Mouse (Mus musculus) spleen, postnatal 14 days (tissue): ENCODE measurements around the gene Olfr1044.
"Not testable (repeated sequence)": the region's sequence is repeated elsewhere in the genome, so short reads cannot be mapped to it uniquely, and the experiment has no call there.

Experiments
- DNase-seq, 2 experiments: peaks; one replicate each; pipeline ENCODE4 v3.0.0; 2021 to 2022; ENCODE audit warnings: low spot score in 2 of 2

The Olfr1044 gene

DNA sequence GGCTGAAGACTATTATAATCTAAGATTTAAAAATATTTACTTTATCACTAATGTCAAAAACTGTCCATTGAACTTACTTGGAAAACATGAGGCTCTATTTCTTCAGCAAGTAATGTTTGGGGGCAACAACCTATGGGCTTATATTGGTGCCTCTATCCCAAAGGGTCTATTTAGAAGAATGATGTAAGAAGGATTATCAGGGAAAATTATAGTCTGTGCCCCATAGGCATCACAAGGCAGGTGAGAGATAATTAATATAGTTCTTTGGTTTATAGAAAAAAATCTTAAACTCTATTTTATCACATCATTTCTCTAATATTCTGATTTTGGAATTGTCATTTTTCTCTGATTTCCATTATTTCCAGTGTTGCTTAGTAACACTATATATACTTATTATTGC is at the start of gene Olfr1044:
Gene Olfr1044, minus strand, starts transcription at position 101 of the 400 bp plus-strand sequence.
- no peak for DNase-seq

DNA sequence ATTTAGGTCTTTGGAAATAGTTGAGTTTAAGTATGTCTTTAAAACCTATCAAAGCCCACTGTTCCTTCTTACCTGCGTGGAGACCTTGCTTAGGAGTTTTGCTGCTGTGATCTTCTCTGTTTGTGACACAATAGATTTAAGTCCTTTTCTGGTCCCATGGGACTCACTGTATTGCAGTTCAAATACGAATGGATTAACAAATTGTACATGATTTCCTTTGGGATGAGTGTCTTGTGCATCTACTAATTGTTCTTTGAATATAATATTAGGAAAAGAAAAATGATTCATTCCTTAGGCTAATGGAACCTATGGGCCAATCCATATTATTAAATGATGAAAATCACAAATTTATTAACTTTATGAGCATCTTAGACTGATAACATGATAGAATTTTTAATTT is 41.6 kb upstream of the Olfr1044 start, which contains the start of gene Olfr1046:
Gene Olfr1046, minus strand, starts transcription at position 101 of the 400 bp plus-strand sequence.
- no peak for DNase-seq

DNA sequence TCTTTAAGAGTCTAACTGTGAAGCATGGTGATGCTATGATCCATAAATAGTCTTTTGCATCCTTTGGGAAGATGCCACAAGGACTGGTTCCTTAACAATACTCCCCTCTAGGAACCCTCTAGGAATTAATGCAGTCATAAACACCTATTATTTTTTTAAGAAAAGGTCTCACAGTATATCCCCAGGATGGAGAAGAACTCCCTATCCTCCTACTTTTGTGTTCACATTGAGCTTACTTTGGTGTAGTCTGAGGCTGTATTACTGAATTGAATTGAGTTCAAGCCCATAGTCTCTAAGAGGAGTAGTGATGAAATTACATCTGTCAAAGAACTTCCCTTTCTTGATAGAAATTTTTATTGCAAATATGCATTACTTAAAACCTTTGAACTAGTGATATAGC is 25.3 kb upstream of the Olfr1044 start, which contains the start of gene Olfr1045:
Gene Olfr1045, minus strand, starts transcription at position 101 of the 400 bp plus-strand sequence.
- DNase-seq: no peak

DNA sequence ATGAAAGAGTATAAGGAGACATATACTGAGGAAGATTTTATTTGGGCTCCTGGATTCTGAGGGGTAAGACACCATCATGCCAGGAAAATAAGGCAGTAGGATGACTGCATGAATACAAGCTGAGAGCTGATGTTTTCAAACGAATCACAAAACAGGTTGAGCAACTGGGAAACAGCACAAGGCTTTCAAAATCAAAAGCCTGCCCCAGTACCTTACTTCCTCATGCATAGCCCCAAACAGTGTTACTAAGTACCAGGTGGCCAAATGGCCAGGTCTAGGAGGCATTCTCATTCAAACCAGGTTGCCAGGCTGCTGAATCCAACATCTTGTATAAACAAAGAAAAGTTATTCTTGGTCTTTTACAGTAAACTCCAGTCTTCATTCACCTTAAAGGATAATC is 18.2 kb upstream of the Olfr1044 start:
- no peak for DNase-seq

DNA sequence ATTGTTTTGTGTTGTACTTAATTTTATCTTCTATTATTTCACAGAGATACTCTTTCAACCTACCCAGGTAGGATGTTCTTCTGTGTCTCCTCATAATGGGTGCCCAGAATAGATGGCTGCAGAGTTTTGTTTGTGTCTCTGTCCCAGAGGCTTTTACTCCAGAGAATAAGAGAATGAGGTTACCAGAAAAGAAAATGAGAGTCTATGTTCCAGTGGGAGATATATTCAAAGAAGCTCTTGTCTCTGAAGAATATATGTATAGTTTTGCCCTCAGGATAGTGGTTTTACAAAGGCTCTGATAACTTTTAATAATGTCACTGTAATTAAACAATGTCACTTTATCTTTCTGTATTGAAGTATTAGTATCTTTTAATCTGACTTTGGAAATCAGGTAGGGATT is 8.0 kb upstream of the Olfr1044 start, which contains the start of gene Olfr52:
Gene Olfr52, minus strand, starts transcription at position 101 of the 400 bp plus-strand sequence.
- DNase-seq: no peak

DNA sequence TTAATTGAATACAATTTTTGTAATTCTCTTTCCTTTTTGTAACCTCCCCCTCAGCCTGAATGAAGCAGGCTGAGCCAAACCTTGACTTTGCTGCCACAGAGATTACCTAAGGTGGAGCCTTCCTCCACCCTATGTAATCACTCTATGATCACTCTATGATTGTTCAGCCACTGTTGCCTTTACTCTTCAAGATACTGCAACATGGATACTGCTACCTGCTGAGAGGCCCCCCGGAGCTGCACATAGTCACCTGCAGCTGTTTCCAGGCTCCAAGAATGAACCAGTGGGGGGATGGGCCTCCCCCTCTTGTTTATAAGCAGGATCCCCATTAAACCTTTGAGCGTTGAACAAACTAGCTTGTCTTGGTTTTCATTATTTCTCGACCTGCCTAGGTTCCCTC is 2.3 kb upstream of the Olfr1044 start:
- no peak for DNase-seq

DNA sequence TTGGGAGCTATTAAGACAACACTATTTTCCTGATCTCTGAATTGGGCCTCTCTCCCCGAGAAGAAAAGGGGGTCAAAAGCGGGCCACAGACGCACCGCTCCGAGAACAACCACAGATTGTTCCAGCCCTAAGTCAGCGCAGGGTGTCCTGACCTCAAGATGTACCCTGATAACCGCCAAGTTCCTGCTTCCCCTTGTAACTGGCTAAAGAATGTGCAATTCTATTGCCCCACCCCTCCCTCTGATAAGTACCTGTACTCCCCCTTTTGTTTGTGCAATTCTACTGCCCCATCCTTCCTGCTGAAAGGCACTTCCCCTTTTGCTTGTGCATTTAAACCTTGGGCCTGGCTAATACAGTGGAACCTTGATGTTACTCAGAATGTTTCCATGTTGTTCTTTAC is 2.2 kb downstream of the Olfr1044 start:
- DNase-seq: not testable (repeated sequence)

DNA sequence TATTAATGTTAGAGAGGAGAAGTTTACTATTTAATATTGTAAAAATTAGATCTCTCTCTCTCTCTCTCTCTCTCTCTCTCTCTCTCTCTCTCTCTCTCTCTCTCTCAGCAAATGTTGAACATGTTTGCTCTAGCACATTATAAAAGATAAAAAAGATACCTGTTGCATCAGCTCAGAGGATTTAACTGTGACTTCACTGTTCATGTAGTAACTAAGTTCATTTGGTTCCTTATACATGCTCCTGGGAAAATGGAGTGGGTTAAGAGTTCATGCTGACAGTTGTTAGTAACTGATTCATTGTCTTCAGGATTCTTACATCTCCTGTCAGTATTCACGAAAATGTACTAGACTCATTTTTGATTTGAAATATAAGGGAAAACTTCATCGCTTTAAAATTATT is 10.2 kb downstream of the Olfr1044 start, which contains the start of gene Olfr1043:
Gene Olfr1043, minus strand, starts transcription at position 101 of the 400 bp plus-strand sequence.
- DNase-seq: no peak

DNA sequence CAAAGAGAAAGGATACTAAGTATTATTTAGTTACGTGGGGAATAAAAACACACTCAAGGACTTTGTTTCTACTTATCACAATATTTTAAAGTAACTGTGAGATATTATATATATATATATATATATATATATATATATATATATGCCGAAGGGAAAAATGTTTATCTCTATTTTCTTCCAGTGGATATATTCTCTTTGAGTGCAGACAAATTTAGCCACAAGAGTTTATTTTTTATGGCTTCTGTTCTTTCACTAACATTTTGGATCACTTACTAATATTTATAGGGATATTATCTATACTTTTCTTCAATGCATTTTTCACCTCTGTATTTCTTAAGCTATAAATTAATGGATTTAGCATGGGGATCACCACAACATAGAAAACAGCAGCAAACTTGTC is 15.9 kb downstream of the Olfr1044 start, which contains the start of gene Olfr1042:
Gene Olfr1042, minus strand, starts transcription at position 101 of the 400 bp plus-strand sequence.
- DNase-seq: no peak

DNA sequence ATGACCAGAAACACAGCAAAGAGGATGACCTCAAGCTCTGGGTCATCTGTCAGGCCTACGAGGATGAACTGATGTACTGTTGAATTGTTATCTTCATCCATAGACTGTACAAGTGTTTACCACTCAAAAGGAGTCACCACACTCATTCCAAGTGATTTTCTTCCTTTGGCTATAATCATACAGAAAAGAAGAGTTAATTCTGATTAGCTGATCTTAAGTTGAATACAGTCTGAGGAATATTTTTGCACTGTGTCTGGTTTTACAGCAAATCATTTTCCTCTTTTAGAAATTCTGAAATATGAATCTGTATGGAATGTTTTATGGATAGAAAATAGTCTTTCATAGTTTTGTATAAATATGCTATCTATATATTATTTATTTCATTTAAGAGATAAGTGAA is 31.0 kb downstream of the Olfr1044 start, which contains the start of gene Olfr1040:
Gene Olfr1040, minus strand, starts transcription at position 101 of the 400 bp plus-strand sequence.
- DNase-seq: no peak

DNA sequence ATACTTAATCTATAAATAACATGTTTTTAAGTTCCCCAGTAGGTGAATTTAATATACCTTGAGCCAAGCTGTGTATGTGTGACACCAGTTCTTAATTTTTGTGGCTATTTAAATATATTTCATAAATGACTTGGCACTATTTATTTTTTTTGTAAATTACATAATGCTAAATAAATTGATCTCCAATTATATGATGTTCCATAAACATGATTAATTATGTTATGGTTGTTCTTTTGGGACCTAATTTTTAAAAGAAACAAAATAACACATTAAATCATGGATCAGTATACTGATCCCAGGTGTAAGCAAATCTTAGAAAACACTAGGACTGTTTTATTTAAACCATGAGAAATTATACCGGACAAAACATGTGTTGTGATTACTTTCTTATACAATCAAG is 41.8 kb downstream of the Olfr1044 start, which contains the start of gene Olfr1039:
Gene Olfr1039, minus strand, starts transcription at position 101 of the 400 bp plus-strand sequence.
- DNase-seq: no peak
